Mouse (Mus musculus) inflammation-experienced regulatory T-cells, adult 16 weeks (primary cell): ENCODE results near the gene Adgrg6. TPM values are rescaled to one million over a fixed set of nuclear protein-coding genes. Genes with fewer than 3 reads are reported as not detected.

Experiments used
- polyA plus RNA-seq: library from polyadenylated mRNA; unstranded; fragments of 100-300 nt; shearing (Covaris generic); gene quantifications from one replicate; pipeline ENCODE4 v1.2.1, GENCODE M21; 2017

Adgrg6 gene
- polyA plus RNA-seq = not detected

DNA sequence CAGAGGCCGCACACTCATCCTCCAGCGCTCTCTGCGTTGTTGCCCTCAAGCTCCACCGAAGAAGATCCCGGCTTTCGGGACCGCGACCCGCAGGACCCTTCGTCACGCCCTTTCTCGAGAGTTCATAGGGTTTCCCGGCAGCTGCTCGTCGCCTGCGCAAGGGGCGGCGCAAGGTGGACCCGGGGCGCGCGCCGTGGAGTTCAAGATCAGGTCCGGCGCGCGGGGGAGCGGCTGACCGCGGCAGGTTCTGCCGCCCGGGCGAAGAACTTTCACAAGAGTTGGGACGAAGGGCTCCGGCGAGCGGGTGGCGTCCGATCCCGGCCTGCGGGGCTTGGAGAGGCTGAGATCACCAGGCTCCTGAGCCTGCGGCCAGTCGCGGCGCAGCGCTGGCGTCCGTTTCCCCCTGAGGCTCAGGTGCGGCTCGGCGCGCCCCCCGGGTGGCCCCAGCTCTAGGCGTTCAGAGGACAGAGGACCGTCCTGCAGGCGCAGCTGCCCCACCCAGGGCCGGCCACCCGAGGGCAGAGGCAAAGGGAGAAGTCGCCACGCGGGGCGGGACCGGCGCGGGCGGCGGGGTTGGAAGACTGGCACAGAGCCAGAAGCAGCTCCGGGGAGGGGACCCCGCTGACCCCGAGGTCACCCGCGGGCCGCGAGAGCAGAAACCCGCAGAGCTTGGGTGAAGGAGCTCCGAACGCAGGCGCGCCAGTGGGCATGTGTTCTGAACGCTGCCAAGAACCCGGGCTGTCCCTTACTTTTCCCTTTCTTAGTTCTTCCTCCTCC lies at the start of gene Adgrg6:
Adgrg6 (minus strand) TSS at position 719 of the 777 bp plus-strand sequence.

Other genes with a start within 250 kb of the Adgrg6 start
- 113 TPM for gene Vta1, start 159.9 kb upstream of the Adgrg6 start, polyA plus RNA-seq
- gene Nmbr, start 159.9 kb upstream of the Adgrg6 start, polyA plus RNA-seq = not detected
- gene Gje1, start 172.6 kb upstream of the Adgrg6 start, polyA plus RNA-seq = not detected